Mouse (Mus musculus) CD8-positive naive resting alpha-beta T cell, adult 57 days (primary cell): ENCODE measurements around the gene Birc2. TPM values are rescaled to one million over a fixed set of nuclear protein-coding genes. Genes with fewer than 3 reads are reported as not detected.

Source experiments
- total RNA-seq: library from RNA; stranded (reverse); gene quantifications from one replicate; pipeline ENCODE4 v1.2.4, GENCODE M21; 2023

The Birc2 gene
- total RNA-seq, result 92.1 TPM

GRCm38 (mm10) chr9:7836905-7837805 is at the start of gene Birc2:
Birc2 (minus strand) TSS chr9:7837064.

GRCm38 (mm10) chr9:7872775-7873439 is 36.0 kb upstream of the Birc2 start, which contains the start of gene Birc3:
Birc3 (minus strand) TSS chr9:7873186.

Other genes with a start within 250 kb of the Birc2 start
- gene Mmp20, start 208.8 kb downstream of the Birc2 start, total RNA-seq, result not detected
- gene Mmp7, start 145.0 kb downstream of the Birc2 start, total RNA-seq, result not detected
- gene Tmem123, start 73.0 kb downstream of the Birc2 start, total RNA-seq, result 82.6 TPM
- 160 TPM for gene Birc3, start 36.1 kb upstream of the Birc2 start, total RNA-seq
- 0.67 TPM for gene Yap1, start 167.5 kb upstream of the Birc2 start, total RNA-seq
- 0.31 TPM for gene Cfap300, start 205.8 kb upstream of the Birc2 start, total RNA-seq